Mouse (Mus musculus) kidney, adult 10 weeks (tissue): ENCODE measurements around the gene Olfr90. TPM values are rescaled to one million over a fixed set of nuclear protein-coding genes. Genes with fewer than 3 reads are reported as not detected.

Source experiments
- polyA plus RNA-seq: library from polyadenylated mRNA; stranded (reverse); fragments of 350-450 nt; fragmentation: Illumina TruSeq; extraction: RNeasy Lipid Tissue Mini Kit (QIAGEN cat#74804); gene quantifications from one replicate; pipeline ENCODE4 v1.2.3, GENCODE M21; 2014; ENCODE audit warnings: low read depth, low replicate concordance

Olfr90 gene
- not detected for polyA plus RNA-seq

GRCm38 (mm10) chr17:37088399-37088798, at the start of gene Olfr90:
Gene Olfr90, minus strand, starts transcription at chr17:37088499.

GRCm38 (mm10) chr17:37119988-37120387, 31.7 kb upstream of the Olfr90 start, which contains the start of gene Olfr92:
Gene Olfr92, minus strand, starts transcription at chr17:37120088.

GRCm38 (mm10) chr17:37098178-37098577, 9.9 kb upstream of the Olfr90 start, which contains the start of gene Olfr91:
Gene Olfr91, minus strand, starts transcription at chr17:37098278.

GRCm38 (mm10) chr17:37045611-37046311, 42.5 kb downstream of the Olfr90 start, which contains the start of gene Gabbr1:
Gene Gabbr1, plus strand, starts transcription at chr17:37045966.

Other genes starting within 250 kb of the Olfr90 start
- gene Trim15, start 221.3 kb downstream of the Olfr90 start, polyA plus RNA-seq = 0.32 TPM
- gene Trim10, start 218.9 kb downstream of the Olfr90 start, polyA plus RNA-seq = not detected
- gene Trim40, start 198.4 kb downstream of the Olfr90 start, polyA plus RNA-seq = not detected
- gene Trim31, start 190.4 kb downstream of the Olfr90 start, polyA plus RNA-seq = not detected
- 0.36 TPM for gene Rnf39, start 145.6 kb downstream of the Olfr90 start, polyA plus RNA-seq
- gene Ppp1r11, start 136.8 kb downstream of the Olfr90 start, polyA plus RNA-seq = 7.4 TPM
- 27.4 TPM for gene Znrd1, start 129.9 kb downstream of the Olfr90 start, polyA plus RNA-seq
- gene Znrd1as, start 129.9 kb downstream of the Olfr90 start, polyA plus RNA-seq = 32.4 TPM
- not detected for gene 2410137M14Rik, start 107.3 kb downstream of the Olfr90 start, polyA plus RNA-seq
- not detected for gene H2-M5, start 99.0 kb downstream of the Olfr90 start, polyA plus RNA-seq
- 1.8 TPM for gene Zfp57, start 87.3 kb downstream of the Olfr90 start, polyA plus RNA-seq
- not detected for gene Mog, start 65.1 kb downstream of the Olfr90 start, polyA plus RNA-seq
- 20.6 TPM for gene Gabbr1, start 42.5 kb downstream of the Olfr90 start, polyA plus RNA-seq
- not detected for gene Olfr91, start 9.8 kb upstream of the Olfr90 start, polyA plus RNA-seq
- gene Olfr92, start 31.6 kb upstream of the Olfr90 start, polyA plus RNA-seq = not detected
- not detected for gene Olfr93, start 73.0 kb upstream of the Olfr90 start, polyA plus RNA-seq
- gene Ubd, start 105.4 kb upstream of the Olfr90 start, polyA plus RNA-seq = 0.69 TPM
- not detected for gene Olfr94, start 112.5 kb upstream of the Olfr90 start, polyA plus RNA-seq
- not detected for gene Olfr95, start 124.6 kb upstream of the Olfr90 start, polyA plus RNA-seq
- gene Olfr96, start 131.6 kb upstream of the Olfr90 start, polyA plus RNA-seq = not detected
- not detected for gene Olfr97, start 148.8 kb upstream of the Olfr90 start, polyA plus RNA-seq
- gene Olfr98, start 175.2 kb upstream of the Olfr90 start, polyA plus RNA-seq = not detected
- 0.85 TPM for gene H2-M3, start 181.7 kb upstream of the Olfr90 start, polyA plus RNA-seq
- not detected for gene Olfr99, start 195.0 kb upstream of the Olfr90 start, polyA plus RNA-seq
- gene Olfr101, start 215.8 kb upstream of the Olfr90 start, polyA plus RNA-seq = not detected
- gene Olfr102, start 228.6 kb upstream of the Olfr90 start, polyA plus RNA-seq = not detected